Mouse (Mus musculus) monocyte, adult 2 months (primary cell): ENCODE measurements around the gene Aldh1a3.

Experiments
- DNase-seq, 2 experiments: peaks; one replicate each; pipeline ENCODE4 v3.0.0; 2022; ENCODE audit warnings: low spot score in 2 of 2, low read depth in 1 of 2

The Aldh1a3 gene

DNA sequence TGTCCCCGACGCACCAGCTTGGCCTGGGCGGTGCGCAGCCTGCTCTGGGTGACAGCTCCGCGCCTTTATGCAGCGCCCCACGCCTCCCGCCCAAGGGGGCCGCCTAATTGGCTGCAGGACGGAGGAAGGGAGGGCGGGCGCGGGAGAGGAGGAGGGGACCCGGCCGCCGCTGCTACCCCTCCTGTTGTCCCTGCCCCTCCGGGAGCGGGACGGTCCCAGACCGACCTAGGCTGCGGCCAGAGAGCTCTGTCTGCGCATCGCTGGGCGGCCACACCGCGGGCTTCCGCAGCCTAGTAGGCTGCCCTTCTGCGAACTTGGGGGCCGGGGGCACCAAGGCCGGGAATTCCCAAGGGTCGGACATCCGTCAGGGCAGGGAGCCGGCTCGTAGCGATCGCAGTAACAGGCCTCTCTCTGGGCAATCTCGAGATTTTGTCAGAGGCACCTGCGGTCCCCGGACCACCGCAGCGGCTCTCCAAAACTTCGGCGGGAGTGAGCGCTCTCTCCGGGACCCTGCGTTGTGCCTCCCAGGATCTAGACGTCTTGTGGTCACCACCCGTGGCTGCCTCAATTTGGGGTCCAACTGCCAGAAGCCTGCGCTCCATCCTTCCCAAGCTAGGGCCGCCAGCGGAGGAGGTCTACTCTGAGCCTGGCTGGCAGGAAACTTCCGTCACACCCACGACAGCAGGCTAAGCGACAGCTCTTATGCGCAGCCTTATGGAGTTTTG, at the start of gene Aldh1a3:
Aldh1a3 (minus strand) TSS at position 81 of the 725 bp plus-strand sequence.
- no peak for DNase-seq

GRCm38 (mm10) chr7:66476289-66476688, 49.0 kb upstream of the Aldh1a3 start:
- no peak for DNase-seq

DNA sequence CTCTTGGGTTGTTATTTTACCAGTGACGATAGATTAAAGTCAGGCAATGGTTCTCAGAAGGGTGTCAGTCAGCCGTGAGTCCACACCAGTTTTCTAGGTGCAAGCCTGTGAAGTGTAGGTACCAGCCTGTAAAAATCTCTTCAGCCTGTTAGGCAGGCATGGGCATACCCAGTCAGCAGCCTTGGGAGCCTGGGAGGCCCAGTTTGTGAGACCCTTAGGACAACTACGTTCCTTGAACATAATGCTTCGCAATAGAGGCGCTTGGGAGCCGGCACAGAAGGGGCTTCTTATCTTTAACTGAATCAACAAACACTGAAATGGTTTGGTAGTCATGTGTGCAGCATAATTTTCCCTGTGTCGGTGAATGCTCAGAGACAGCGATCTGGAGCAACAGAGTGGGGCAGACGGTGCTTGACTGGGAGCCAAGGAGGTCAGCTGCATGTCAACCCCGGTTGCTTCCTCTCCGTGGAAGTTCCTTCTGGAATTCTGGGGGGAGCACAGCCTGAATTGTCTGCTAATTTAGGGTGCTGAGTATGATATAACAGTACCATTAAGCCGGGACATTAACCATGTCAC, 44.4 kb upstream of the Aldh1a3 start:
- DNase-seq: no peak

- no peak for DNase-seq
Measured at GRCm38 (mm10) chr7:66466641-66467040, 39.3 kb upstream of the Aldh1a3 start.

DNA sequence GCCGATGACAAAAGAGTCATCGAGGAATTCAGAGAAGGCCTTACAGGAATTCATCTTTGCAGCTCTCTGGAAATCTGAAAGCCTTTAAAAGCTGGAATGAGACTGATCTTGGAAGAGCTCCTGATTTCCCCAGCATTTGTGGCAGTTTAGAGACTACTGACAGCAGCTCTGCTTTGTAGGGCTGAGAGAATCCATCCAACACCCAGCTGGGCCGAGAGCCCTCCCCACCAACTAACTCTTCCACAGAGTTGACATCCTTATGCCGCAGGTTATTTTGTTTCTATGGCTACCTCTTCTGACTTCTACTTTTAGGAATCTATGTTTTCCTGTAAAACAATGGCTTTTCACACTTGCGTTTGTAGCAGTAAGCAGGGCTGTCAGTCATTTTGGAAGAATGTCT, 37.9 kb upstream of the Aldh1a3 start:
- no peak for DNase-seq

DNA sequence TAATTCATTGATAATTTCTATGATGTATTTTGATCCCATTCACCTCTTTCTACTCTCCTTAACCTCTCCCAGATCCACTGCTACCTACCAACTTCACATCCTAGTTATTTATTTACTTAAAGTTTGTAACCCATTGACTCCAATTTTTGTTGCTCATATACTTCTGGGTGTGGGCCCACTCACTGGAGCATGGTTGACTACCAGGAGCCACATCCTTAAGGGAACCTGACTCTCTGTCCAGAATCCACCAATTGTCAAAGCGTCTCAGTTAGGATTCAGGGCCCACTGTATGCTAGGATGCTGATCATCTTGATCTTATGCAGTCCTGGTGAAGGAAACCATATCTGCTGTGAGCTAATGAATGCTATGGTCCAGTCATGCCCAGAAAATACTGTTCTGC, 35.8 kb upstream of the Aldh1a3 start:
- DNase-seq: no peak

DNA sequence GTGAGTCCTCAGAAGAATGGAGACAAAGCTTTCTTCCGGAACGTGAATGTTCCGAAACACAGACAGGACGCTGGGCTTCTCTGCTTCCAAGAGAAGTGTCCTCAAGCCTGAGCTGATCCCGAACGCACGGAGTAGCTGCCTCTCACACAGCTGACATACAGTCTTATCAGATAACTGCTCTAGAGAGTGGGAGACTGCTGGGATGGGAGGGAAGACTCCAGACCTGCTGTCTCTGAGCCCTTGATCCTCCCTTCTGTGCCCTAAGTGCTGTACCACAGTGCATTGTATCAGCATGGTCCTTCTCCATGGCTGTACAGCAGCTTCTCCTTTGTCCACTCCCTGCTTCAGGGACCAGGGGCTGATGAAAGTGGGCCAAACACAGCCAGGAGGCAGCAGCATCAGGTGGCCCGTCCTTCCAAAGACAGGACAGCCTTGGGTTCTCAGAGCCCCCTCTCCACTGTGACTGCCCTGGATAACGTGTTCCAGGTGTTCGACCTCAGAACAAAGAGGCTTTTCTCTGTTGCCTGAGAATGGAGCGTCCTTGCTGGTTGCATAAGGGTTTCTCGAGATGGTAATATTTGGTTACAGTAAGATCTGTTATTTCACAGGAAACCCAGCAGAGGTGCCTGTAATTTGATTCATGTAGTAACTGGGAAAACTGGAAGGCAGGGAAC, 24.4 kb upstream of the Aldh1a3 start:
- DNase-seq: no peak

- no peak for DNase-seq
Measured at GRCm38 (mm10) chr7:66449971-66450752, 22.8 kb upstream of the Aldh1a3 start.

DNA sequence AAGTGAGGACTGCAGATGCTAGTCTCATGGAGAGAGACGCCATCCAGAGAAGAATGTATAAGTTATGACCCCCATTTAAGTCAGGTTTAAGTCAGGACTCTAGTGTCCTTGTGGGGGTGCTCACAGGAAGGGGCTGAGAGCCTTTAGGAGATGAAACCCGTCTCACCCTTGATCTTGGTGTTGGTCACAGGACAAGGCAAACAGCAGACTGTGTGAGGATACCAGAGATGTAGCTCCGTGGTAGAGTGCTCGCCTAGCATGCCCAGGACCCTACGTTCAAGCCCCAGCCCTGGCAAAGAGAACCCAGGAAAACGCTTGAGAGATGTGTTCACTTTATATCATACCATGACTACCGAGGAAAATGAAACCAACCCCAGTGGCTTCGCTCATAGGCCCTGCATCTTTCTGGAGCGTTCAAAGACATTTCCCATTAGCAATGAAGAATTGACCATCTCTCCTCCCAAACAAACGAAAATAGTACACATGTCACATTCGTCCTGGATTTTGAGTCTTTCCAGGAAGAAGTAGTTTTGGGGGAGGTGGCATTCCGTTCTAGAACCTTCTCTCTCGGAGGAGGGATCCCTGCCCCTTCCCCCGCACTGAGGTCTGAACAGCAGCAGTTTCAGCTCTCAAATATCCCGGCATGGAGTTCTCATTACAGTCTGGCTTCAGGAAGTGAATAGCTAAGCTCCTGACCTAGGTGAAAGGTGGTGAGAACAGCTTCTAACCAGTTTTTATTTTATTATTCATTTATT, 21.6 kb upstream of the Aldh1a3 start:
- no peak for DNase-seq

- DNase-seq: no peak
Measured at GRCm38 (mm10) chr7:66448304-66448703, 21.0 kb upstream of the Aldh1a3 start.

DNA sequence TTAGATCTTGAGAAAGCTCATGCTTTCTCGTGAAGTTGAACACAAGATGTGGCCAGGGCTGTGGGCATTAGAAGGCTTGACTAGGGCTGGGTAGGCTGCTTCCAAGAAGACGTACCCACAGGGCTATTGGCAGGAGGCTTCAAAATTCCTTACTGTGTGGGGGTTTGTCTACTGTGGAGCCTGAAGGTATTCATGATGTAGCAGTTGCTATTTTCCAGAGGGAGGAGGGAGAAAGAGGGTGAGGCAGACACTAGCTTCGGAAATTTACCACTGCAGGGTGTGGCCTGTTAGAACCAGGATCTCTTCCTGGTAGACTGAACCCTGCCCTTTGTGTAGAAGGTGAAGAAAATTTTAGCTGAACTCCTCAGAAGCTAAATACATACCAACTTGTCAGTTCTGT, 19.5 kb upstream of the Aldh1a3 start:
- no peak for DNase-seq

DNA sequence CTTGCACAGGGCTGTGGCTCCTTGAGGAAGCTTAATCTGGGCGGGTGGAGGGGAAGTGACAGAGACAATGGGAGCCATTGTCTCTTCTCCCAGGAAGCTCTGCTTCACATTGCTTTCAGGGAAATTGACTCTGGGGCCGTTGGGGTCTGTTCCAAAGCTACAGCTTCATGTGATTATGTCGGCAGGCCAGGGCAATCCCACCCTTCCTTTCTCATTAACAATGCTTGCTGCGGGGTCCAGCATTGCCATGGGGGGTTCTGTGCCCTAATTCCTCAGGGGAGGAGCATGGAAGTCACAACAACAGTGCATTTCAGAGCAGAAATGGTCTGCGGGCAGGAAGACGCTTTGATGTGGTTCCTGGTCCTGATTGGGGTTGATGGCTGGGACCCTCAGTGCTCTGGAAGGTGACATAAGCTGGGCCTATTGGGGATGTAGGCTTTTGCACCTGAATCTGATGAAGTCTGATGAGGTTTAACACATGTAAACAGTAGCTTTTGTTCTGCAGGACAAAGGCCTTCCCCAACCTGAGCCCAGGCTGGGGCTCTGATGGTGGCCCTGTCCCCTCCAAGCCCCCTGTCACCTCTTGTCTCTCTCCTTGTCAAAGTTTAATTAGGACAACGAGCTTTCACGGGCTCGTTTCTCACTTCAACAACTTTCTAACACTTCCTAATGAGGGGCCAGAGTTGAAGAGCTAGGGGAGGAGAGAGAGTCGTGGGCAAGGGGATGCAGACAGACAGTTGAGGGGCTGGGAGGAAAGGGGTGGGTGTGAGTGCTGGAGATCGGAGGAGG, 18.0 kb upstream of the Aldh1a3 start:
- no peak for DNase-seq

DNA sequence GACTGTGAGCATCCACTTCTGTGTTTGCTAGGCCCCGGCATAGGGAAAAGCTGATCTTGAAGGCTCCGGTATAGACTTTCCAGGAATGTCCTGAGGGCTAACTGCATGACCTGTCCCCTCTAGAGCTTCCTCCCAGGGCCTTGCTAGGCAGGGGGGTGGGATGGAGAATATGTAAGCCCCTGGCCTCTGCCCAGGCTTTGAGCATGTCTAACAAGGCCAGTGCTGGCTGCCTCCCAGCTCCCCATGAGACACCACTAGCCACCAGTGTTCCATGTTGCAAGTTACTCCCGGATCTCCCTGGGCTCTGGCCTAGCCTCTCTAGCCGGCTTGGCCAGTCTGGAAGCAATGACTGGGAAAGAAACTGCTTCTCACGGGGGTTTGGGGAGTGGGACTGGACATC, 17.4 kb upstream of the Aldh1a3 start:
- no peak for DNase-seq

DNA sequence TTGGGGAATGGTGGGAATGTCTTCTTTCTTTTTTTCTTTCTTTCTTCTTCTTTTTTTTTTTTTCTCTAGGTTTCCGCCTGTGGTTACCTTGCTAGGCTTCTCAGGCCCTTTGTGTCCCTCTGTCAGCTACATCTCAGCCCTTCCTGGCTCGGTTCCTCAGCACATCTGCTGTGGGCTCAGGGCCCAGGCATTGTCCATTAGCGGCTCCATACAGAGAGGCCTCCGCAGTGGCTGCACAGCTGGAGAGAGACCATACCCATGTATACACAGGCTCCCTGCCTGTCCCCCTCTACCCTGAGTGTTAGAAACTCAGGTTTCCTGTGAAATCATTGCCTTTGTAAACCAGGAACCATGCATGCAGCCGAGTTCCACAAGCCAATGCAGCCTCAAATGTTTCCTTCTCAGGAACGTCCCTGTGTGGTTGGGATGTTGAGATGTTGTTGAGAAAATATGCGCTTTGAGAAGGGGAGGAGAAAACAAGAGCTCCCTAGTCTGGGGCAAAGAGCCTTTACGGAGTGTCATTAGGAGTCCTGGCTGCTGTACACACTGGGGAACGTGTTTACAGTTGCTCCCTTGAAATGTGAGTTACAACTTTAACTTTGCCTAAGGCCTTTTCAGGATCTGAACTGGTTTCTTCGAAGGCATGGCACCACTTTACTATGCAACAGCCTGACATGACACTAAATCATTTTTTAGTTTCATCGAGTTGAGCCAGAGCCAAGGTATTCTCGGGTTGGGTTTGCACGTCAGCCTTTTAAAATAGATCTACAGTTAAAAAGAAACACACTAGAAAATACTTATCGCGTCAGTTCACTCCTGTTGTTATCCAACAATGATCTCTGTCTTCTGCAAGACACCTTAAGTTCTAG, 15.4 kb upstream of the Aldh1a3 start:
- DNase-seq: no peak

- DNase-seq: no peak
Measured at GRCm38 (mm10) chr7:66438787-66439669, 11.7 kb upstream of the Aldh1a3 start.

GRCm38 (mm10) chr7:66434453-66434935, 7.2 kb upstream of the Aldh1a3 start:
- no peak for DNase-seq

- no peak for DNase-seq
Measured at GRCm38 (mm10) chr7:66427053-66427436, 272 bp downstream of the Aldh1a3 start.

DNA sequence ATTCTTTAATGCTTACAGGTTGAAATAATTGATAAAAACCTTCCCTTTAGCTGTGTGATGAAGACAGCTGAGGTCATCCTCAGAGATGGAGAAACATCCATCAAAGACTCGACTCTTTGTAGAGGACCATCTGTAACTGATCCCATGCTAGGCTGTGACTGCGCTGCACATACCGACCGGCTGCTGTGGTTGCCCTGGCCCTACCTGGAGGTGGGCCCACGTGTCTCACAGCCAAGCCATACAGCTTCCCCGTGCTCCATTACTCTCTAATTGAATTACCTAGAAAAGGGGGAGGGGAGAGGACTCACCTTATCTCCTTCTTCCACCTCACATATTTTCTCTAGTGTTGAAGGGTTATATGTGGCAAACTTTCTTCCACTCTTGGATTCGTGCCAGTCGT, 5.4 kb downstream of the Aldh1a3 start:
- DNase-seq: no peak
